Mouse (Mus musculus) erythroblast, embryonic 14.5 days (primary cell): Measurements from ENCODE around the gene Dnajb6. TPM values are rescaled to one million over a fixed set of nuclear protein-coding genes. Genes with fewer than 3 reads are reported as not detected.

ENCODE experiments used
- H3K27me3 ChIP-seq: 2 replicates; pipeline ENCODE4 v1.6.1; 2012; ENCODE audit warnings: inconsistent platforms; ENCODE audit not compliant: control insufficient read depth
- H3K36me3 ChIP-seq: 2 replicates; pipeline ENCODE4 v1.6.1; 2012; ENCODE audit warnings: mild to moderate bottlenecking, inconsistent platforms; ENCODE audit not compliant: control insufficient read depth
- H3K4me1 ChIP-seq: 2 replicates; pipeline ENCODE4 v1.6.1; 2012; ENCODE audit warnings: inconsistent platforms; ENCODE audit not compliant: control insufficient read depth
- H3K4me3 ChIP-seq: replicated peaks from 2 replicates; pipeline ENCODE3; 2012; ENCODE audit warnings: moderate library complexity, mild to moderate bottlenecking, inconsistent platforms
- H3K9me3 ChIP-seq: 2 replicates; pipeline ENCODE4 v1.6.1; 2012; ENCODE audit warnings: low read length, inconsistent platforms, mixed read lengths; ENCODE audit not compliant: control insufficient read depth
- GATA1 ChIP-seq: IDR thresholded peaks from 2 replicates; pipeline ENCODE4 v1.6.1; 2012; ENCODE audit warnings: low read length, inconsistent platforms, mixed read lengths
- TAL1 ChIP-seq: IDR thresholded peaks from 3 replicates; pipeline ENCODE4 v1.6.1; 2012; ENCODE audit warnings: low read length, inconsistent platforms, mixed read lengths
- polyA plus RNA-seq: library from polyadenylated mRNA; stranded (reverse); fragments of >175 nt; gene quantifications from 2 replicates; pipeline ENCODE4 v1.2.3, GENCODE M21; 2012

Gene Dnajb6
- polyA plus RNA-seq, 1 experiment = 61.9 TPM

- Histone ChIP-seq H3K4me3 (no peak overlapping the region), H3K9me3 (no peaks in the 10 kb centered on the region), H3K4me1 (no peaks in the 10 kb centered on the region), H3K36me3 (no peaks in the 10 kb centered on the region), H3K27me3 (no peaks in the 10 kb centered on the region)
- TF ChIP-seq GATA1 (no peak), TAL1 (no peak)
Measured at GRCm38 (mm10) chr5:29864291-29864737, 128.8 kb downstream of the Dnajb6 start.

GRCm38 (mm10) chr5:29864994-29865393 is 129.5 kb downstream of the Dnajb6 start:
- no peak overlapping the region for H3K4me3 ChIP-seq
- H3K27me3 ChIP-seq = no peaks in the 10 kb centered on the region
- TF ChIP-seq GATA1 = no peak
- no peak for TF ChIP-seq TAL1
- no peaks in the 10 kb centered on the region for H3K9me3 ChIP-seq
- no peaks in the 10 kb centered on the region for H3K36me3 ChIP-seq
- H3K4me1 ChIP-seq = no peaks in the 10 kb centered on the region

Other genes with a start within 250 kb of the Dnajb6 start
- gene Ube3c, start 166.4 kb upstream of the Dnajb6 start, polyA plus RNA-seq = 0.22 and 0.25 TPM in 2 replicates
- not detected in 2 replicates for gene Gm5129, start 248 bp downstream of the Dnajb6 start, polyA plus RNA-seq